Mouse (Mus musculus) A20 (cell line): ENCODE data around the gene Dhrs4.

ENCODE experiments used
- DNase-seq: peaks from one replicate; pipeline ENCODE4 v3.0.0-alpha.2; 2011; ENCODE audit warnings: low read depth, low spot score

Dhrs4 gene

DNA sequence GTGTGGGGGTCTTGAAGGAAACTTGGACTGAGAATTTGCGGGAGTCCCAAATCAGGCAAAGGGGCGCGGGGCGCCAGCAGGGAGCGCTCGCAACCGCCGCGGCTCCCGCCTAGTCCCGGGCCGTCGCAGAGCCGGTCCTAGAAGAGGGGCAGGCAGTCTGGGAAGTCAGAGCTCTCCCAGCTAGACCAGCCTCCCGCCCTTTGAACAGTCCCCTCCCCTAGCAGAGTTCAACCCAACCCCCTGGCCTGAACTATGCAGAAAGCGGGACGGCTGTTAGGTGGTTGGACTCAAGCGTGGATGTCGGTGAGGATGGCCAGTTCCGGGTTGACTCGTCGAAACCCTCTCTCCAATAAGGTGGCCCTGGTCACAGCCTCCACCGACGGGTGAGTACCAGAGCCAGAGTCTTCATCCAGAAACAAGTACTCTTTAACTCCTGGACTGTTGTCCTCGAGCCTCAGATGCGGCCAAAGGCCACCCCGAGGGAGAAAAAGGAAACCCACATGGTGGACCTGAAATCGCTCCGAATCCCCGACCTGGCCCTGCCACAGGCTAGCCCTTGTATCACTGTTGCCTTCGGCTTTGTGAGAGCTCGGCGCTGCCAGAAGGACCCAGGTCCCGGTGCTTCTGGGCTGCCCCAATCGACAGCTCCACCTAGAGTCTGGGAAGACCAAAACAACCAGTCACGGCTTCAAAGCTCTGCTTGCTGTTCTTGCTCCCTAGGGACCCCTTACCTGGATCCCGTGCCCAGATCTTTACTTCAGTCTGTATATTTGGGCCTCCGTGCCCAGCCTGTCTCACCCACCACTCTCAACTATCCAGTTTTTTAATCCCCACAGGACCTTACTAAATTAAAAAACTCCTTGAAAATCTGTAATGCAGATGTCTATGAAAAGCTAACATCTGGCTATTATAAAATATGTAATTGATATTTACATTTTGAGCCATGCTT lies at the start of gene Dhrs4:
Dhrs4 (plus strand) TSS at position 108 of the 949 bp plus-strand sequence.
- peak; percentile 91 for DNase-seq

GRCm38 (mm10) chr14:55430255-55430654 lies 48.3 kb upstream of the Dhrs4 start:
- no peak for DNase-seq

DNA sequence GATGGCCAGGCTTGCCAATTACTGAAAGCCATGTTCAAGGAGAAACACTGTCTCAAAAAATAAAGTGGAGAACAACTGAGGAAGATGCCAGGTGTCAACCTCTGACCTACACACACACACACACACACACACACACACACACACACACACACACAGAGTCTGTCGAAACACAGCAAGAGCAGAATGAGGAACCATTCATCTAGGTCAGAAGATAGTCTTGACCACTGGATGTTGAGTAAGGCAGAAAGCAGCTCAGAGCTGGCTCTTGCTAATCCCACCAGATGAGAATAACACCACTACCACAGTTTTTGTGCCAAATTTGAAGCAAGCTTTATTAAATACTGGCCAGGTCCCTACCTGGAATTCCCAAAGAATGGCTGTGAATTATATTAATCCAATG lies 45.5 kb upstream of the Dhrs4 start:
- peak; percentile 26 for DNase-seq

DNA sequence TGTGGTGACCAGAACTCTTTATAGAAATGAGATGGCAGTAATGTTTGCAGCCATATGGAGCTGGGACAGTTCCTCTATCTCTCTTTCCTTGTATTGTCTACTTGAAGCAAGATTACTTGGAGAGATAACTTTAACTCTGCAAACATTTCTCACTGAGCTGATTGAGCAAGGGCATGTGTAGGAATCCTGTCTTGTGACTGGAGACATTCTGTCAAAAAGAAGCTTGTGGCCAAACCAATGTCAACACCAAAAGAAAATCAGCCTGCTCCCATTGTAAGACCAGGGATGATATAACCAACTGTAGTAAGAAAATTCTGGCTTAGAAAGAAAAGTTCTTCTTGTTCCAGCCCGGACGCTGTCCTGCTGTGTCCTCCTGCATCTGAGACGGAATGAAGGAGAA lies 43.7 kb upstream of the Dhrs4 start:
- no peak for DNase-seq

- DNase-seq = no peak
Observed at GRCm38 (mm10) chr14:55437118-55437517, 41.4 kb upstream of the Dhrs4 start.

DNA sequence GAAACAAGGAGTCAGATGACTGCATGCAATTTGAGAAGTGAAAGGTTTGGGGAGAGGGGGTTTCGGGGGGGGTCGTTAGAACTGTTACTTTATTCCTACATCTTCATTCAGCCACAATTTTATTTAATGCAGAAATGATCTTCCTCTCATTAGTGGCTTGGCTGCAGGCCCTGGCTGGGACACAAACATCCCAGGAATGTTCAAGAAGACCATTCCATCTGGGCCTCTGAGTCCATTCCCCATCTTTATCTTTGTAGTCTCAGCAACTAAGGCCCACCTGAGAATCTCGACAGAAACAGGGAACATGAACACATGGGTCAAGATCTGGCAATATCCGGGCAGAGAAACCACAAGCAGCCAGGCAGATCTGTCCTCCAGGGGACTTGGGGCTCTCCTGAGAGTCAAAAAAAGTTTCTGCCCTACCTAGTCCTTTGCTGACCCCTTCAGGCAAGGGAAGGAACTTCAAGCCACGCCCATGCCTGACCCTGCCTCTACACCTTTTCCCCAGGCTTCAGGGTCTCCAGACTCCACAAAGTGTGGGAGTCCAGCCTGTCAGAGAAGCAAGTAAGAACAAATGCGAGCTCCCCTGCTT lies 40.3 kb upstream of the Dhrs4 start:
- peak; percentile 76 for DNase-seq

- DNase-seq = no peak
Observed at GRCm38 (mm10) chr14:55457693-55458092, 20.9 kb upstream of the Dhrs4 start.

DNA sequence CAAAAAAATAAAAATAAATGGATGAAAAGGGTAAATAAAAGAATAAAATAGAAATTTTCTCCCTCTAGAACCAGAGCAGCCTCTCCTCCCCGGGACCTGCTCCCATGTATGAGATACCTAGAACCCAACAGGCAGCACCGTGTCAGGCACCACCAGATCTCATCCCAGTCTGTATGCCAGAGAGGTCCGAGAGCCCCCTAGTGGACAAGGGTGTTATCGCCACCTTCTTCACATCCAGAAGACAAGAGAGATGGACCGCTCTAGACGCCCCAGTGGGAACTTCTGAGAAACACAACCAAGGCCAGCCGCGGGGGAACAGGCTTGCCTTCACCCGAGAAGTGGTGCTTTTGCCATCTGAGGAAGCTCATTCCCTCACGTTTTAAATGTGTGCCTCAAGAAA lies 20.3 kb upstream of the Dhrs4 start:
- peak; percentile 79 for DNase-seq

- no peak for DNase-seq
Observed at GRCm38 (mm10) chr14:55458761-55459160, 19.8 kb upstream of the Dhrs4 start.

- DNase-seq = no peak
Observed at GRCm38 (mm10) chr14:55459796-55460195, 18.8 kb upstream of the Dhrs4 start.

DNA sequence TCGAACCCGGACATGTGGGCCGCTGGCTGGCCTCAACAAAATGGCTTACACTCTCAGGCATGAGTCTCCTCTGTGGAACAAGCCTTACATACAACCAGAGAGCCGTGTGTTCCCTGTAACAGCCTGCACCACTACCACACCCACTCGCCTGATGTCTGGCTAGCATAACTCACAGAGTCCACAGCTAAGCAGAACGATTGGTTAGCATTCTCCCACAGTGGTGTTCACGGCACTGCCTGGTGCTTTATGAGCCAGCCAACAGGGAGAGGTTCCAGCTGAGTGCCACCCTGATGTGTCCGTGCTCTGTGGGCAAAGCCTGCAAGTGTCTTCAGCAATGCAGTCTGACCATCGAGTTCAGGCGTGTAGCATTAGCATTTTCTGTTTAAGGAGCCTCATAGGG lies 18.3 kb upstream of the Dhrs4 start:
- DNase-seq = no peak

DNA sequence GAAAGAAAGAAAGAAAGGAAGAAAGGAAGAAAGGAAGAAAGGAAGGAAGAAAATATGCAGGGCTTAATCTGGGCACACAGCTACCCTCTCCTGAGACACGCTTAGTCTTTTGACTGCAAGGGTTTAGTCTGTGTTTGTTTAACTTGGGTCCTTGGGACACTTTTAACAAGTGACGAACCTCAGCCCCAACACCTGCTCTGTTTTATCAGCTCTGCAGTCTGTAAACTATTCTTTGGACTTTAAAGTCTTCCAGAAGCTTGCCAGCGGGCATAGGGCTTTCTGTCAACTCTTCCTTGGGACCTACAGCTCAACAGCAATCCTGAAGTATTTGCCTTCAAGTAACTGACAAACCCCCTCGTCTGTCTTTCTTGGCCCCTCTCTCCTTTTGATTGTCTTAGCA lies 16.8 kb upstream of the Dhrs4 start:
- DNase-seq = no peak

GRCm38 (mm10) chr14:55466481-55466880 lies 12.1 kb upstream of the Dhrs4 start:
- no peak for DNase-seq

DNA sequence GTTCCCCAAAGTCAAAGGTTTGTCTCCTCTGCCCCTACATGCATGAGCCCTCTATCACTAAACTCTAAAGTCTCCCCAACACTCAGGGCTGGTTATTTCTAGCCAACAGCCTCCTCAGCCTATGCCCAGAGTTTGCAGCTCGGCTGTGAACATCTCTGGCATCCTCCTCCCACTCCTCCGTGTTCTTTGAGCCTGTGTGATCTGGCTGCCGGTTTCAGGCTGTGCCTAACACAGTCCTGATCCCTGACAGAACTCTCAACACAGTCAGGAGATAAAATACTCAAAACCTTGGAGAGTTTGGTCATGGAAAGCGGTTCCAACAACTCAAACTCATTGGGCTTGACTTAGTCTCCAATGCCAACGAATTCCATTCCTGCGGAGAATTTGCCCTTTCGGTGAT lies 11.4 kb upstream of the Dhrs4 start:
- no peak for DNase-seq

DNA sequence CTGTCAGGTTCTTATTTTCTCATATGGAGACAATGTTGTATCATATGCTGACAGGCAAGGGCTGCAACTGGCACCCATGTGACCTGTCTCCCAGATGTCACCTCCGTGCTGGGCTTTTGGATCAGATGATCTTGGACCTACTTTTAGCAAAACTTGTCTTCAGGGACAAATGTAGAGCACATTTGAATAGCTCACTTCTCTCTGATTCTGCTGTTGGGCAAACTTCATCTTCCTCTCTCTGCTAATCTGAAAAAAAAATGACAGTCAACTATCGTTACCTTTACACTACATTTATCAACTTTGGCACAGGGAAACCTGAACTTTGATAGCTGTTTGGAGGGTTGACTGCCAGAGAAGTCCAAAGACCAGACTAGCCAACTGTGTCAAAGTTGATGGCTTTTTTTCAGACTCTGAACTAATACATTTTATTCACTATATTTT lies 10.2 kb upstream of the Dhrs4 start:
- no peak for DNase-seq

- DNase-seq = no peak
Observed at GRCm38 (mm10) chr14:55469041-55469440, 9.5 kb upstream of the Dhrs4 start.

- DNase-seq = no peak
Observed at GRCm38 (mm10) chr14:55469821-55470220, 8.7 kb upstream of the Dhrs4 start.

DNA sequence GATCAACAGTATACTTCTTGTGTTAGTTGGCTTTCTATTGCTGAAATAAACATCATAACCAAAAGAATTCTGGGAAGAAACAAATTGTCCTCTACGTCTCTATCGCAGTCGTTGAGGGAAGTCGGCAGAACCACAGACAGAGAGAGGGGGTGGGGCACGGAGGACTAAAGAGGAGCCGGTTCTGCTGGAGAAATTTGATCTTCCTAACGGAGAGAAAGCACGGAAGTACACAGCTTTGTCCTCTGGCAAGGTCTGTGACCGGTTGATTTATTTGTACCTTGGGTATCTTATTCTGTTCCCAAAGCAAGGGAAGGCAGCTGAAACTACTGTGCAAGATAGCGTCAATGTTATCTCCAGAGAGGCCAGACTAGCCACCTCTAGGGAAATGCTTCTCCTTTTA lies 7.8 kb upstream of the Dhrs4 start:
- DNase-seq = no peak

DNA sequence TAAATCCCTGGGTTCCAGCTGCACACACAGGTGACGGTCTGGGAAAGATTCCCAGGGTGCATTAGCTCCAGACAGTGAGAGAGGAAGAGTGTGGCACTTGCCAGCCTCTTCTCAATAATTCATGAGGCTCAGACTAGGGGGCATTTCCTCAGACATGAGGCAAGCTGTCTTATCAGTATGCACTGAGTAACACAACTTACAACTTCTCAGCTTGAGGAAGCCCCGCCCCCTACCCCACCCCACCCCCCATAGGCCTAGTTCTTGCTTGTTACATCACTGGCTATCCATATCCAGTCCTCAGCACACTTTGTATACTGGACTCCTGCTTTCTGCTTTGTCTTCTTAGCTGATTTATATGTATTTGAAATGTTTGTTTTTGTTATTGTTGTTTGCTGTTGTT lies 2.9 kb upstream of the Dhrs4 start:
- no peak for DNase-seq

GRCm38 (mm10) chr14:55477421-55477820 lies 1.1 kb upstream of the Dhrs4 start:
- no peak for DNase-seq

DNA sequence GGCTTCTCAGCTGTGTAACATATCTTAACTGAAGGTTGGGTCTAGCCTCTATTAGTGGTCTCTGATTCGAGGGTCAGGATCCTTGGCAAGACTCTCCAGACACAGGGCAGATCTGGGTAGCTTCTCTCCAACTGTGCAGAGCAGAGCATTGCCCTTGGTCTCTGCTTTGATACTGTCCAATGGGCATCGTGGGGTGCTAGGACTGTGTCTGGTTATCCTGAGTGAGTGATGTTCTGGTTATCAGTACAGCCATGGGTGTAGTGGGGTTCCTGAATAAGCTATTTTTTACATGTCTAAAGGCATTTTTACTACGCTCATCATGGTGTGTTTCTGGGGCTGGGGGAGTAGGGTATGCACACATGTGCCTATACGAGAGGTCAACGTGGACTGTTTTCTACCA lies 729 bp upstream of the Dhrs4 start:
- no peak for DNase-seq

- no peak for DNase-seq
Observed at GRCm38 (mm10) chr14:55479629-55480028, 1.1 kb downstream of the Dhrs4 start.
